Mouse (Mus musculus) CD4-positive, CD25-positive, alpha-beta regulatory T cell, adult 2 months (primary cell): ENCODE data around the gene Gtf2h1.

Experiments
- DNase-seq: peaks from one replicate; pipeline ENCODE4 v3.0.0-alpha.2; 2012; ENCODE audit warnings: low read depth, low spot score

Gtf2h1 gene

GRCm38 (mm10) chr7:46851026-46851425 lies 55.1 kb downstream of the Gtf2h1 start:
- no peak for DNase-seq

DNA sequence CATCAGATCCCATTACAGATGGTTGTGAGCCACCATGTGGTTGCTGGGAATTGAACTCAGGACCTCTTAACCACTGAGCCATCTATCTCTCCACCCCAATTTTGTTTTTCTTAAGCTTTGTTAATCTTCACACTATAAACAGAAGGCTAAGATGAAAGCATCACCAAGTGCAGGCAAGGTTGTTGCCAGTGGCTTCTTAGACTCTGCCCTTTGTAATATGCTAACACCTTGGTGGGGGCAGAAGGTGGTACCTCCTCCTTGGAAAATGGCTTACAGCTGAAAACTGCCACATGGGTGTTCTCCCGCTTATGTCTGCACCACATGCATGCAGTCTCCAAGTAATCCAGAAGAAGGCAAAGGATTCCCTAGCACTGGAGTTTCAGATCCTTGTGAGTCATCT lies 56.8 kb downstream of the Gtf2h1 start:
- no peak for DNase-seq

GRCm38 (mm10) chr7:46853365-46853764 lies 57.5 kb downstream of the Gtf2h1 start:
- no peak for DNase-seq

GRCm38 (mm10) chr7:46855866-46856560 lies 60.1 kb downstream of the Gtf2h1 start:
- DNase-seq = no peak

GRCm38 (mm10) chr7:46857436-46857835 lies 61.5 kb downstream of the Gtf2h1 start:
- no peak for DNase-seq

DNA sequence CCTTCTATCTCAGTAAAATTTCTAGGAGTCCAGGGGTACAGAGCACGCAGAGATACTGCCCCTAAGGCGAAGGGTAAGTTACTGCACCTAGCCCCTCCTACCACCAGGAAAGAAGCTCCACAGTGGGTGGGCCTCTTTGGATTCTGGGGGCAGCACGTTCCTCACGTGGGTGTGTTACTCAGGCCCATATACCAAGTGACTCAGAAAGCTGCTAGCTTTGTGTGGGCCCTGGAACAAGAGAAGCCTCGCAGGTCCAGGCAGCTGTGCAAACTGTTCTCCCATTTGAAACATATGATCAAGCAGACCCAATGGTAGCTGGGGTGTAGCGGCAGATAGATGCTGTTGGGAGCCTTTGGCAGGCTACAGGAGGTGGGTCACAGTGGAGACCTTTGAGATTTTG lies 63.1 kb downstream of the Gtf2h1 start:
- DNase-seq = no peak

DNA sequence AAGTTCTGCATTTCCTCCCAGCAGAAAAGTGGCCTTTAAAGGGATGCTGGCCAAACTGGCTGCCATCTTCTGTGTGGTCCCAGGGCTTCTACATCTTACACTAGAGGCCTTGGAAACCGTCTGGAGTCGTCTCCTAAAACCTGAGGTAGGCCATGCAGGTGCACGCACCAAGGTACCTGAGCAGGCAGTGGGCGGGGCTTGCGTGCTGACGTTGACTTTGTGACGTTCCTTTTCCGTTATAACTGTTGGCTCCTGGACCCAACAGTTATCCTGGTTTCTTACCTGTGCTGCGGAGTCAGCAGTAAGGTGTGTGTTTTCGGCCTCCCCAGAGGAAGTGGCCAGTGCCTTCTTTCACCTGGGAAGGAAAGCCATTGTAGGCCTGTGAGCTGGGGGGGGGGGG lies 65.1 kb downstream of the Gtf2h1 start, which contains the start of gene Ldhc:
Gene Ldhc (plus strand): TSS at position 208 of the 400 bp plus-strand sequence.
- no peak for DNase-seq

DNA sequence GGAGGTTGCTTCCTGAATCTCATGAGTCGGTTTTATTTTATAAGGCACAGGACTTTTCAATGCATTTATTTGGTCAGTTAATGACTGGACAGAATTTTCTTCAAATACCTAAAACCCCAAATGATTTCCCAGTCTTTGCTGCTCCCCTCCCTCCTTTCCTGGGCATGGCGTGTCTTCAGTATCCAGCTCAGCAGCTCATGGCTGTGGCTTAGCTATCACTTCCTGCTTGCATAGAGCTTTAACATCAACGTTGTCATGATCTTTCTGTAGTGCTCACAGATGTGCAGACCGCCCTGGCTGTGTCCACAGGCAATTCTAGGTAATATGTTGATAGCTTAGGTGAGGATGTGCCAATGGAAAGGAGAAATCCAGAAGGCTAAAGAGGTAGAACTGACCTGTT lies 76.1 kb downstream of the Gtf2h1 start:
- DNase-seq = no peak
